Mouse (Mus musculus) left cerebral cortex, postnatal 4 days (tissue): ENCODE measurements around the gene Bola1. TPM values are rescaled to one million over a fixed set of nuclear protein-coding genes. Genes with fewer than 3 reads are reported as not detected.
A peak's percentile ranks its signal among the peaks of the same experiment; 100 is the strongest.
"Not testable (repeated sequence)": the region's sequence is repeated elsewhere in the genome, so short reads cannot be mapped to it uniquely, and the experiment has no call there.

Experiments
- DNase-seq: peaks from one replicate; pipeline ENCODE4 v3.0.0-alpha.2; 2022
- intact Hi-C: fragments of 180-260 bp; cut with DNase I; formaldehyde crosslinking; loops from one replicate; pipeline ENCODE4 v1.15.1; 2025
- total RNA-seq, 2 experiments: library from RNA; stranded (reverse); gene quantifications; 2 replicates each; pipeline ENCODE4 v1.2.3; 2021

Gene Bola1
- 10 to 100 TPM; 18.7 to 24.7 TPM for total RNA-seq

- intact Hi-C loops = no loop called here
- peak; percentile 67 for DNase-seq
Observed at GRCm38 (mm10) chr3:96219661-96220130, at the start of gene Bola1, which contains the start of gene Hist2h2ab. Gene Bola1 (minus strand): TSS chr3:96219709. Gene Hist2h2ab (plus strand): TSS chr3:96219865.

GRCm38 (mm10) chr3:96268776-96269378 lies 49.4 kb upstream of the Bola1 start:
- intact Hi-C loops = loop anchor here (10.0 kb wide), 1 partner anchor 204 kb away; no protein-coding TSS in a partner anchor
- not testable (repeated sequence) for DNase-seq

GRCm38 (mm10) chr3:96268051-96268775 lies 48.7 kb upstream of the Bola1 start, which contains the start of gene Hist2h3b:
Gene Hist2h3b (plus strand): TSS chr3:96268654.
- DNase-seq = peak; percentile 77
- intact Hi-C loops = loop anchor here (10.0 kb wide), 1 partner anchor 203 kb away; no protein-coding TSS in a partner anchor

GRCm38 (mm10) chr3:96267541-96267940 lies 48.0 kb upstream of the Bola1 start:
- intact Hi-C loops = loop anchor here (10.0 kb wide), 1 partner anchor 203 kb away; no protein-coding TSS in a partner anchor
- DNase-seq = no peak

- no peak for DNase-seq
- intact Hi-C loops = loop anchor here (10.0 kb wide), 1 partner anchor 201 kb away; no protein-coding TSS in a partner anchor
Observed at GRCm38 (mm10) chr3:96266132-96266710, 46.7 kb upstream of the Bola1 start.

- intact Hi-C loops = loop anchor here (10.0 kb wide), 1 partner anchor 200 kb away; no protein-coding TSS in a partner anchor
- DNase-seq = no peak
Observed at GRCm38 (mm10) chr3:96264404-96264949, 45.0 kb upstream of the Bola1 start.

- intact Hi-C loops = loop anchor here (10.0 kb wide), 1 partner anchor 199 kb away; no protein-coding TSS in a partner anchor
- no peak for DNase-seq
Observed at GRCm38 (mm10) chr3:96263558-96264403, 44.3 kb upstream of the Bola1 start.

- peak; percentile 94 for DNase-seq
- intact Hi-C loops = loop anchor here (10.0 kb wide), 1 partner anchor 198 kb away; no protein-coding TSS in a partner anchor
Observed at GRCm38 (mm10) chr3:96262979-96263550, 43.6 kb upstream of the Bola1 start, which contains the start of gene Hist2h4. Gene Hist2h4 (minus strand): TSS chr3:96263311.

- peak; percentile 81 for DNase-seq
- intact Hi-C loops = loop anchor here (10.0 kb wide), 1 partner anchor 198 kb away; no protein-coding TSS in a partner anchor
Observed at GRCm38 (mm10) chr3:96262216-96262875, 42.8 kb upstream of the Bola1 start.

- DNase-seq = no peak
- intact Hi-C loops = loop anchor here (10.0 kb wide), 1 partner anchor 197 kb away; no protein-coding TSS in a partner anchor
Observed at GRCm38 (mm10) chr3:96261623-96262022, 42.1 kb upstream of the Bola1 start.

GRCm38 (mm10) chr3:96260220-96260619 lies 40.7 kb upstream of the Bola1 start:
- DNase-seq = no peak
- intact Hi-C loops = loop anchor here (10.0 kb wide), 1 partner anchor 195 kb away; no protein-coding TSS in a partner anchor

GRCm38 (mm10) chr3:96257190-96257589 lies 37.7 kb upstream of the Bola1 start:
- intact Hi-C loops = no loop called here
- no peak for DNase-seq

- no peak for DNase-seq
- intact Hi-C loops = no loop called here
Observed at GRCm38 (mm10) chr3:96255926-96256593, 36.6 kb upstream of the Bola1 start.

GRCm38 (mm10) chr3:96254683-96255355 lies 35.3 kb upstream of the Bola1 start:
- intact Hi-C loops = no loop called here

GRCm38 (mm10) chr3:96251787-96252186 lies 32.3 kb upstream of the Bola1 start:
- intact Hi-C loops = no loop called here

More at GRCm38 (mm10) chr3:96254683-96255355, 35.3 kb upstream of the Bola1 start:
- DNase-seq = peak; percentile 55

GRCm38 (mm10) chr3:96250890-96251289 lies 31.4 kb upstream of the Bola1 start:
- intact Hi-C loops = no loop called here
- DNase-seq = no peak

More at GRCm38 (mm10) chr3:96251787-96252186, 32.3 kb upstream of the Bola1 start:
- DNase-seq = no peak

GRCm38 (mm10) chr3:96249034-96249345 lies 29.5 kb upstream of the Bola1 start:
- DNase-seq = no peak
- intact Hi-C loops = no loop called here
